Mouse (Mus musculus) thymus, postnatal 36 days (tissue): ENCODE data around the gene Gm49450.
"Not testable (repeated sequence)": the region's sequence is repeated elsewhere in the genome, so short reads cannot be mapped to it uniquely, and the experiment has no call there.

Source experiments
- DNase-seq, 2 experiments: peaks; one replicate each; pipeline ENCODE4 v3.0.0; 2022; ENCODE audit warnings: mixed read lengths in 2 of 2

Gene Gm49450

GRCm38 (mm10) chr15:98985240-98985981, 32.1 kb upstream of the Gm49450 start:
- DNase-seq: peak; percentile 68 to 77

- no peak for DNase-seq
These were observed 31.3 kb upstream of the Gm49450 start for GRCm38 (mm10) chr15:98984681-98985080.

- no peak for DNase-seq
These were observed 30.2 kb upstream of the Gm49450 start for GRCm38 (mm10) chr15:98983431-98984081.

DNA sequence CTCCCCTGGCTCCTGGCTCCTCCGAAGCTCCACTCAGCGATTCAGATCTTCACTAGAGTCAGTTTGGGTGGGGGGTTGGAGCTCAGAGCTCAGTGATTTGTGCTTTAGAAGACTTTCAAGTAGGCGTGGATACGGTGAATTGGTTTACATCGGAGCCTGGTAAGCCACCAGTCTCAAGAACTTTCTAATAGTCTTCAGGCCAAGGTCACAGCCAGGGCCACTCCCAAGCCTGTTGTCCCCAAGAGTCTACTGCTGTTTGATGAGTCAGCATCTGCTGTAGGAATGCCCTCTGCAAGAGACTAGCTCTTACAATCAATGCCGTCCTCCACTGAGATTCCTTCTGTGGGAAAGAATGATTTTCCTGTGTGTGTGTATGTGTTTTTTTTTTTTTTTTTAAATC, 28.7 kb upstream of the Gm49450 start:
- no peak for DNase-seq

DNA sequence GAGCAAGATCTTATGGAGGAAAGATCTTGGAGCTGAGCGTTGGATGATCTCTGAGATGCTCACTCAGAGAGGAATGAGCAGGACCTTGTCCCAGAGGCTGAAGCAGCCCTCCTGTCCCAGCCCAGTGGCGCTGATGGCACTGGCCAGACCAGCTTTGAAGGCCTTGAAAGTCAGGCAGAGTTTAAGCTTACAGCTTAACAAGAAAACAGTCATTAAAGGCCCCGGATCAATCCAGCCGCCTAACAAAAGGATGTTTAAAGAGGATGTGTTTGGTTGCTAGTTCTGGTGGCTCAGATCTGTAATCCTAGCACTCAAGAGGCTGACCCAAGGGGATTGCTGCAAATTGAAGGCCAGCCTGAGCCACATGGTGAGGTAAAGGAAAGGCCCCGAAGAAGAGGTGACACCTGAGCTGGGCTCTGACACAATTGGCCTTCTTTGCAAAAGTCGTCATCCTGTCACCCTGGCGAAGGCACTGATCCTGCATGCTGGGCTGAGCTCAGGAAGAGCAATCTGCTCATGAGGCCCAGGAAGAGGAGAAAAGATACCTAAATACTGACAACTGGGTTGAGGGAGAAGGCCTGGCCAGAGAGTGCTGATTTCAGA, 26.8 kb upstream of the Gm49450 start:
- DNase-seq: no peak

DNA sequence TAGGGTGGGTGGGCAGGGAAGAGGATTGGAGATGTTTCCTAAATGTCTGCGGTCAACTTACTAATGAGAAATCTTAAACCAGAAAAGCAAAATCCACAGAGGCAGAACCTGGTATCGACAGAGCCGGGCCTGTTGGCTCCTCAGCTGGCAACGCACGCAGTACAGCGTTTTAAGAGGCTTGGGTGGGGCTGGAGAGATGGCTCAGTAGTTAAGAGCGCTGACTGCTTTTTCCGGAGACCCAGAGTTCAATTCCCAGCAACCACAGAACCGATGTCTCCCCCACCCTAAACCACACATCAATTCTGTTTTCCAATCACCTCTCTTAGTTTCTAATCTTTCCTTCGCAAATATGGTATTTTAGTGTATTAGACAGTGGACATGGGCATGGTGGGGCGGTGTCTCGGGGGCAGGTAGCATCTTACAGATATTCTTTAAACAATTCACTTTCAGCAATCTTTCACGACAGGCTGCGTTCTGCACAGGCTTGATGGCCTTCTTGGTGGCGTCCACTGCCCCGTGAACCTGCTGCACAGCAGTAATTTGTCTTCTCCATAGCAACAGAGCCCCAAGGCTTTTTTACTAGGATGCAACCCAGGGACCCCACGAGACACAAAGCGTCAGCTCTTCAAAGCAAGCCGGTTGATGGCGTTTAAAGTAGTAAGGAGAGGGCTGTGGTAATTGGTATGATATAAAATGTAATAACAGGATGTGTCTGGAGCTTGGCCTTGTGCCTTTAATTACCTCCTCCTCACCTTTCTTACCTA, 25.2 kb upstream of the Gm49450 start:
- no peak for DNase-seq

DNA sequence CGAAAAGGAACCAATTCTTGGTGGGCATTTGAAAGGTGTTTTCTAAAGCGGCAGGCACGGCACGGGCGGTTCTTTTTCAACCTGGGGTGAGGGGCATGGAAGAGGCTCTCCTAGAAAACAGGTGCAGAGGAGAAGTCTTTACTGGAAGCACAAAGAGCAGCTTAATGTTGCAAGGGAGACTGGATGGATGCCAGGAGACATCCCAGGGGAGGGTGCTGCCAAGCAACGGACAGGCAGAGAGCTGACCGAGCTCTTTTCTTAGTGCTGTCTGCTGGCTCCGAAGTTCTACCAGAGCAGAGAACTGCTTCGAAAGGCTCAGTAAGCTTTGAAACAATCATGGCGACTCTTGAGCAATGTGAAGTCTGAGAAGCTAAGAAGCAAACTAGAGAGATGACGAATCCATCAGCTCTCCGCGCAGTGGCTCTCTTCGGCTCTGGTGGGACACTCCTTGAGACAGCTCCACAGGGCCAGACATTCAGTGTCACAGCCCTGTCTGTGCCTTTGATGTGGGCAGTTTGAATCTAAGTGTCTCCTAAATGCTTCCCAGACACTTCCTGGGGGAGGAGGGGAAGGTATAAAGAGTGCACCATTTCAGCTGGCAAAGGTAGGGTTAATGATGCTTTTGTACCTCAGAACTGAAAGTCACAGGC, 24.5 kb upstream of the Gm49450 start:
- DNase-seq: no peak

GRCm38 (mm10) chr15:98976763-98977758, 23.7 kb upstream of the Gm49450 start:
- DNase-seq: no peak

- no peak for DNase-seq
These were observed 19.8 kb upstream of the Gm49450 start for GRCm38 (mm10) chr15:98973015-98973614.

DNA sequence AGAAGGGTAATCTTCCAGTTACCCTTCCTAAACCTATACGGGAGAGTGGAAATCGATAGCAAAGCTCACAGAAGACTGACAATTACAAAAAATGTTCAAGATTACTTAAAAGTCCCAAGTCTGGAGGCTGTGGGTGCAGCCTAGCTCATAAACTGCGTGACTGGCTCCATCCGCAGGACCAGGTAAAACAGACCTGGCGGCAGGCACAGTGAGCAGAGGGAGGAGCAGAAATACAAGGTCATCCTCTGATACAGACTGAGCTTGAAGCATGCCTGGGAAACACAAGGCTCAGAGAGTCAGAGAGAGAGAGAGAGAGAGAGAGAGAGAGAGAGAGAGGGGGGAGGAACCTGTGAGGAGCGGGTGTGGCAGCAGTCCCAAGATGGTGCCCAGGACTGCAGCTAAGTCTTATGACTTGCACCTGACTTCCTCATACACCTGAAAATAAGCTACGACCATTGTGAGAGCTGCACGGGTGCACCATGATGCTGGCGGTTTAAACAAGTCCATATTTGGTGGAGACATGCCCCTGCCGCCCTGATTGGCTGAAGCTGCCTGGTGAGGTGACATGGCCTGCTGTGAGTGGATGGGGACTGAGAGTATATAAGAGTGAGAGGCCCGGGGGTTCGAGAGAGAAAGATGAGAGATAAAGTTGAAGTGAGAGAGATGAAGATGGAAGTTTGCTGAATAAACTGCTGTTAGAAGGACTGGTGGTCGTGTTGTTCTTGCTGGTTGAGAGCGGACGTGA, 18.4 kb upstream of the Gm49450 start:
- DNase-seq: not testable (repeated sequence)

DNA sequence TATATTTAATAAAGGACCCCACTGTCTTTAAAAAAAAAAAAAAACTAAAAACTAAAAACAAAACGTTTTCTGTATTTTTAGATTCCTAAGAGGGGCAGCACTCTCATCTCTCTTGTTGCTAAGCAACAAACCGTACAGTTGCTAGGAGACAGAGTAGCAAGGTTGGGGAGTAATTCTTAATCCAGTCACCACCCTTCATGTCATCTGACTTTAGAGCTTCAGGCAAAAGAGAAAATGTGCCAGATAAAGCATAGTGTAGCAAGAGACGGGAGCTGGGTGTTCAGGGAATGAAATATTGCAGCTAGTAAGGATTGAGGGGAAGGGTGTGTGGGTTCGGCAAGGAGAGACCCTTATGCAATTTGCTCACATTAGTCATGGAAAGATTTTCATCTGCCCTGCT, 17.8 kb upstream of the Gm49450 start:
- no peak for DNase-seq

- DNase-seq: peak; percentile 59 to 69
These were observed 16.2 kb upstream of the Gm49450 start for GRCm38 (mm10) chr15:98969372-98970101.

- no peak for DNase-seq
These were observed 15.5 kb upstream of the Gm49450 start for GRCm38 (mm10) chr15:98968701-98969371.

DNA sequence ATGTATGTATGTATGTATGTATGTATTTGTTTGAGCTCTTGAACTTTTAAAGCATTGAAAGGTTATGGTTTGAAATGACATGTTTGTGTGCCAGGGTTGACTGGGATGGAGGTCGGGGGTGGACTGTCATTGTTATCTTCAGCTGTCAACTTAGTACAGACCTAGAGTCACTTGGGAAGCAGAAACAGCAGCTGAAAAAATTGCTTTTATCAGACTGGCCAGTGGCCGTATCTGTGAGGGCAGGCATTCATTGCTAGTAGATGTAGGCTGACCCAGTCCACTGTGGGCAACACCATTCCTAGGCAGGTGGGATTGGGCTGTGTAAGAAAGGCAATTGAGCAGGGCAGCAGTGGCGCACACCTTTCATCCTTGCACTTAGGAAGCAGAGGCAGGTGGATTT, 6.2 kb upstream of the Gm49450 start:
- no peak for DNase-seq

- DNase-seq: no peak
These were observed 5.6 kb upstream of the Gm49450 start for GRCm38 (mm10) chr15:98958901-98959420.

GRCm38 (mm10) chr15:98957475-98957874, 4.1 kb upstream of the Gm49450 start:
- no peak for DNase-seq

DNA sequence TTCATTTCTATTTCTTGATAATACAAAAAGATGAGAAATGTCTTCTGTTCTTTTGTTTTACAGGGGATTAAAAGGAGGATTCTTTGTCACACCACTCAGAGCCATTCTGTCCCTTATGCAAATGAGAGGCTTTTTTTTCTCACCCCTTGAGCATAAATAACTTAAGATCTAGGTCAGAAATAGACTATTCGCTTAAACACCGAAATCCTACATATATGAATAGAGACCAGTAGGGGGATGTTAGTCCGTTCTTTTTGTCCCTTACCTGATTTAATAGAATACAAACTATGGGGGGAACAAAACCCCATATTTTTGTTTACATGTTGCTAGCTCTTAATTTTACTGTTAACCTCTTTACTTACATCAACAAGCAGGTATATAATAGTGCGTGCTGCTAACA, 2.6 kb upstream of the Gm49450 start:
- DNase-seq: no peak

DNA sequence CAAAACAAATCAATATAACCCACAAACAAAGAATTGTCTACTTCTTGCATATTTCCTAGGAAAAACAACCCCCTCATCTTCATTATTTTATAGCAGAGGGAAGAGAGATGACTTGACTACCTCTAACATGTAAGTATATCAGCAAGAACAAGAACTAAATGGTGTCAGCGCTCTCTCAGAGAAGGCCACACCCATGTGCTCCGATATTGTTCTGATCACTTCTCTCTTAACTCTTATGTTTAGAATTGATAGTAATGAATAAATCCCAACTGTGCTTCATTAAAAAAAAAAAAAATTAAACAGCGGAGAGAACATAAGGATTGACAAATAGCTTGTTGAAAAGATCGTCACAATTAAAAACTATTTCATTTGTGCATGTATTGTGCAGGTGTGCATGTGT, 2.0 kb upstream of the Gm49450 start:
- no peak for DNase-seq
